Mouse (Mus musculus) megakaryocyte, embryonic 14.5 days (primary cell): ENCODE data around the gene Fpr1.

ENCODE experiments used
- FLI1 ChIP-seq: IDR thresholded peaks from 2 replicates; pipeline ENCODE4 v1.6.1; 2012; ENCODE audit warnings: low read length, inconsistent platforms, mixed read lengths
- GATA1 ChIP-seq: IDR thresholded peaks from 3 replicates; pipeline ENCODE4 v1.6.1; 2012; ENCODE audit warnings: mixed read lengths, low read length, inconsistent platforms, borderline replicate concordance

DNA sequence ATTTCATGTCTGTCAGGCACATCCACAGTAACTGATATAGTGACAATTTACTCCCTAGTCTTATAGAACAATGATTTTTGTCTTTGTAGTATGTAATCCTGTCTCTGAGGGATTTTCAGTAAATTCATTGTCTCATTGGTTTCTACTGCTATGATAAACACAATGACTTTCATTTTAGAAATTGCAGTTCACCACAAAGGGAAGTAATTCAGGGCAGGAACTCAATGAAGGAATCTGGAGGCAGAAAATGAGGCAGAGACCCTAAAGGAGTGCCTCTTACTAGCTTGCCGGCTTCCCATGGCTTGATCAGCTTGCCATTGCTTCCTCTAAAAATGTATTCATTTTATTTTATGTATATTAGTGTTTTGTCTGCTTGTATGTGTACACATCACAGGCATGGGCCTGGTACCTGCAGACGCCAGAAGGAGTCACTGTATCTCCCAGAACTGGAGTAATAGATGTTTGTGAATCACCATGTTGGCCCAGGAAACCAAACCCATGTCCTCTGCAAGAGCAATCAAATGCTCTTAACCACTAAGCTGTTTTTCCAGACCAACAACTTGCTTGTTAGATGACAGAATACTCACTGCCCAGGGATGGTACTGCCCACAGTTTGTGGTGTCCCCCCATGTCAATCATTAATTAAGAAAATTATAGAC is 12.7 kb downstream of the Fpr1 start:
- TF ChIP-seq GATA1, result no peak
- TF ChIP-seq FLI1, result no peak
